Mouse (Mus musculus) liver, adult 2 months (tissue): Measurements from ENCODE around the gene Cyp2b19. TPM values are rescaled to one million over a fixed set of nuclear protein-coding genes. Genes with fewer than 3 reads are reported as not detected.

Experiments used
- DNase-seq: peaks from one replicate; pipeline ENCODE4 v3.0.0-alpha.2; 2011; ENCODE audit warnings: low read depth, low spot score; ENCODE audit errors: extremely low read depth
- H3K27ac ChIP-seq: fragments of 200-500 bp; replicated peaks from 2 replicates; pipeline ENCODE4 v1.5.1; 2012; ENCODE audit warnings: low read depth, mild to moderate bottlenecking, control low read depth, inconsistent platforms, low read length; ENCODE audit not compliant: insufficient read depth
- H3K27me3 ChIP-seq: fragments of 200-500 bp; 2 replicates; pipeline ENCODE4 v1.6.1; 2012; ENCODE audit warnings: mild to moderate bottlenecking, moderate library complexity, low read length, inconsistent platforms; ENCODE audit not compliant: control insufficient read depth, insufficient read depth
- H3K36me3 ChIP-seq: fragments of 200-500 bp; 2 replicates; pipeline ENCODE4 v1.6.1; 2012; ENCODE audit warnings: low read length, inconsistent platforms; ENCODE audit not compliant: control insufficient read depth, insufficient read depth
- H3K4me1 ChIP-seq: fragments of 200-500 bp; 2 replicates; pipeline ENCODE4 v1.6.1; 2011; ENCODE audit warnings: low read length; ENCODE audit not compliant: control insufficient read depth, insufficient read depth
- H3K4me3 ChIP-seq: fragments of 200-500 bp; 2 replicates; pipeline ENCODE4 v1.5.1; 2011; ENCODE audit warnings: low read depth, mild to moderate bottlenecking, control low read depth, low read length, moderate library complexity; ENCODE audit not compliant: insufficient read depth
- H3K79me2 ChIP-seq: fragments of 200-500 bp; 2 replicates; pipeline ENCODE4 v1.6.1; 2012; ENCODE audit warnings: inconsistent platforms, mild to moderate bottlenecking, low read length, moderate library complexity; ENCODE audit not compliant: control insufficient read depth, insufficient read depth
- H3K9ac ChIP-seq: fragments of 200-500 bp; 2 replicates; pipeline ENCODE4 v1.6.1; 2012; ENCODE audit warnings: low read depth, mild to moderate bottlenecking, control low read depth, inconsistent platforms, low read length
- CTCF ChIP-seq: fragments of 200-500 bp; IDR thresholded peaks from 2 replicates; pipeline ENCODE4 v1.5.1; 2011; ENCODE audit warnings: low read depth, low read length, control low read depth
- POLR2A ChIP-seq: fragments of 200-500 bp; IDR thresholded peaks from 2 replicates; pipeline ENCODE4 v1.6.1; 2011; ENCODE audit warnings: low read length, control low read depth; ENCODE audit not compliant: insufficient read depth; ENCODE audit errors: extremely low read depth
- WGBS: fragments of 180-500 bp; shearing (Covaris S2); methylation state at CpG from one replicate; pipeline ENCODE4 v1.1.7; 2018; 5-methylcytosine and 5-hydroxymethylcytosine counted together
- polyA plus RNA-seq: library from polyadenylated mRNA; depleted of rRNA; stranded (reverse); fragments of >200 nt; gene quantifications from 2 replicates; pipeline ENCODE4 v1.2.3, GENCODE M21; 2012
- total RNA-seq: library from RNA; depleted of rRNA; stranded (reverse); fragments of >200 nt; gene quantifications from 2 replicates; pipeline ENCODE4 v1.2.3, GENCODE M21; 2014

The Cyp2b19 gene
- total and polyA plus RNA-seq, 2 experiments = not detected

GRCm38 (mm10) chr7:26769881-26770470 is 13.0 kb downstream of the Cyp2b19 start:
- Histone ChIP-seq H3K27ac (no peak overlapping the region), H3K4me3 (no peak overlapping the region), H3K27me3 (peaks cover 3% of the 10 kb centered on the region; the same call in 1 of the 2 replicates), H3K79me2 (no peaks in the 10 kb centered on the region), H3K9ac (no peak overlapping the region), H3K4me1 (no peaks in the 10 kb centered on the region), H3K36me3 (no peaks in the 10 kb centered on the region)
- TF ChIP-seq POLR2A (no peak), CTCF (no peak)
- no peak for DNase-seq
- WGBS = 79% methylated on average over 9 of the region's 9 CpGs

GRCm38 (mm10) chr7:26772866-26773586 is 16.1 kb downstream of the Cyp2b19 start:
- no peak for DNase-seq
- Histone ChIP-seq H3K27me3 (peaks cover 3% of the 10 kb centered on the region; the same call in 1 of the 2 replicates), H3K4me3 (no peak overlapping the region), H3K36me3 (no peaks in the 10 kb centered on the region), H3K4me1 (no peaks in the 10 kb centered on the region), H3K27ac (no peak overlapping the region), H3K79me2 (no peaks in the 10 kb centered on the region), H3K9ac (no peak overlapping the region)
- TF ChIP-seq CTCF (no peak), POLR2A (no peak)
- 68% methylated on average over 3 of the region's 3 CpGs for WGBS

- H3K9ac ChIP-seq = no peak overlapping the region
- WGBS = 19% methylated on average over 6 of the region's 6 CpGs
- H3K4me1 ChIP-seq = no peaks in the 10 kb centered on the region
- H3K36me3 ChIP-seq = no peaks in the 10 kb centered on the region
- peaks cover 3% of the 10 kb centered on the region; the same call in 1 of the 2 replicates for H3K27me3 ChIP-seq
- peak; percentile 50 for DNase-seq
- TF ChIP-seq CTCF (peak; percentile 63), POLR2A (no peak)
- H3K27ac ChIP-seq = no peak overlapping the region
- no peak overlapping the region for H3K4me3 ChIP-seq
- no peaks in the 10 kb centered on the region for H3K79me2 ChIP-seq
Observed at GRCm38 (mm10) chr7:26775866-26776265, 18.9 kb downstream of the Cyp2b19 start.

GRCm38 (mm10) chr7:26777806-26778205 is 20.9 kb downstream of the Cyp2b19 start:
- Histone ChIP-seq H3K79me2 (no peaks in the 10 kb centered on the region), H3K27ac (no peak overlapping the region), H3K4me1 (peaks cover 5% of the 10 kb centered on the region; the same call in 1 of the 2 replicates), H3K4me3 (no peak overlapping the region), H3K9ac (no peak overlapping the region), H3K36me3 (no peaks in the 10 kb centered on the region), H3K27me3 (no peaks in the 10 kb centered on the region)
- TF ChIP-seq CTCF (peak; percentile 35), POLR2A (no peak)
- 36% methylated on average over 2 of the region's 2 CpGs for WGBS
- DNase-seq = no peak

- TF ChIP-seq POLR2A (no peak), CTCF (peak; percentile 41; the same call in 1 of the 2 replicates)
- no peak overlapping the region for H3K9ac ChIP-seq
- peaks cover 9% of the 10 kb centered on the region for H3K4me1 ChIP-seq
- no peak overlapping the region for H3K4me3 ChIP-seq
- no peaks in the 10 kb centered on the region for H3K27me3 ChIP-seq
- no peak overlapping the region for H3K27ac ChIP-seq
- 20% methylated on average over 6 of the region's 6 CpGs for WGBS
- peak; percentile 76 for DNase-seq
- no peaks in the 10 kb centered on the region for H3K79me2 ChIP-seq
- H3K36me3 ChIP-seq = no peaks in the 10 kb centered on the region
Observed at GRCm38 (mm10) chr7:26778474-26778873, 21.5 kb downstream of the Cyp2b19 start.
